Mouse (Mus musculus) neutrophil, adult 5-6 weeks (primary cell): ENCODE results near the gene Fhl2. TPM values are rescaled to one million over a fixed set of nuclear protein-coding genes. Genes with fewer than 3 reads are reported as not detected.

Experiments used
- ATAC-seq: fragments of 151-379, 151-347 bp; 2 replicates; pipeline ENCODE4 v1.8.0; 2017; ENCODE audit warnings: mild to moderate bottlenecking, moderate TSS enrichment; ENCODE audit not compliant: insufficient number of reproducible peaks, poor library complexity, low FRiP score, severe bottlenecking; ENCODE audit errors: extremely low read depth
- total RNA-seq: library from RNA; stranded (forward); fragments of 200-1000 nt; gene quantifications from 2 replicates; pipeline ENCODE4 v1.2.3, GENCODE M21; 2017

The Fhl2 gene
- total RNA-seq = 0.47 TPM in 1 of 2 replicates, not detected in the other

DNA sequence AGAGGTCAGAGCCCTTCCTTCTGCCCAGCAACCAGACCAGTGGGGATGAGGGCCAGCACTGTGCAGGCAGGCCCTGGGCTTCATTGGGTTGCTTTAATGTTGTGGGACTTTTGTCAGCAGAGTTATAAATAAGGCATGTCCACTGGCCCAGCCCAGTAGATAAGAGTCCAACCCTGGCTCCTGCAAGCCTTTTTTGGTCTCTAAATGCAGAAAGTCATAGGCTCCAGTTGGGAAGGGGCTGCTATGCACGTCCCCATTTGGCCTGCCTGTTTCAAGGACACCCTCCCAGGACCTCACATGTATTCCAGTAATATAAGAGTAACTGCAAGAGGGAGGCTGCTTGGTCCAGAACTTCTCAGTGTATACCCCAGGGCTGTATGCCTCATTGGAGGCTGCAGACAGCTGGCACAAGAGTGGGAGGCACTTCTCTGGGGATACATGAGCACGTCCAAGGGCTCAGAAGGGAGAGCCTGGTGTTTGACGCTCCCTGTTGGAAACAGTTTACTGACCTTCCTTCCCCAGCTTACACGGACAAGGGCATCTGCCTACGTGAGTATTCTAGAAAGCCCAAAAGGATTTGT lies at the start of gene Fhl2:
Gene Fhl2 (minus strand): TSS at position 324 of the 581 bp plus-strand sequence.
- no peak for ATAC-seq

DNA sequence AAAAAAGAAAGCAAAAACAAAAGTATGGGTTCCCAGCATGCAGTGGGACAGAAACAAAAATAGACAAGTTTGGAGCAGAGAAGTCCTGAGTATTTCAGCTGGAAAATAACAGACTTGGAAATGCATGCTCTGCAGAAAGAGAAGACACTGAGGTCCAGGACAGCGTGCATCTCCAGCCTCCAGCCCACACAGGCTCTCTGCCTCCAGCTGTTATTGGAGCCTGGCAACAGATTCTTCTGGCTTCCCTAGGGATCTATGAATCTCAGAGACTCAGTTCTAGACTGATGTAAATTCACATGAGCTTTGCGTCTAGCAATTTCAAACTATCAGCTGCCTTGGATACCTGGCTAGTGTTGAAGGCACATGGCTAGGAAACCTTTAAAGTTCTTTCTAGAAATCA lies 48.2 kb upstream of the Fhl2 start:
- ATAC-seq = no peak

DNA sequence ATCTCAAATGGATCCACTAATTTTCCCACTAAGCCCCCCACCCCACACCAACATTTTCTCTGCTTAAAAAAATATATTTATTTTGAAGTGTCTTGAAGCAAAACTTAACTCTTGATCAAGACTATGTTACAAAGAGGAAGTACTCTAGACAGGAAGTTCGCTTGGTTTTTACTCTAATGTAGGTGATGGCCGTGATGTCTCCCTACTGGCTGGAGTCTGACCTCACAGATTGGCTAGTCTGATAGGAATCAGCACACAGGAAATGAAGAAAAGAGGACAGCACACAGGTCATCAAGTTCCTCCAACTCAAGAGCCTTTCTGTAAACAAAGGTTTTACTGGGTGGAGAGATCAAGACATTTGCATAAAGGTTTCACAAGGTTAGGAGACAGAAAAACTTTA lies 44.4 kb upstream of the Fhl2 start:
- ATAC-seq = peak; percentile 92

DNA sequence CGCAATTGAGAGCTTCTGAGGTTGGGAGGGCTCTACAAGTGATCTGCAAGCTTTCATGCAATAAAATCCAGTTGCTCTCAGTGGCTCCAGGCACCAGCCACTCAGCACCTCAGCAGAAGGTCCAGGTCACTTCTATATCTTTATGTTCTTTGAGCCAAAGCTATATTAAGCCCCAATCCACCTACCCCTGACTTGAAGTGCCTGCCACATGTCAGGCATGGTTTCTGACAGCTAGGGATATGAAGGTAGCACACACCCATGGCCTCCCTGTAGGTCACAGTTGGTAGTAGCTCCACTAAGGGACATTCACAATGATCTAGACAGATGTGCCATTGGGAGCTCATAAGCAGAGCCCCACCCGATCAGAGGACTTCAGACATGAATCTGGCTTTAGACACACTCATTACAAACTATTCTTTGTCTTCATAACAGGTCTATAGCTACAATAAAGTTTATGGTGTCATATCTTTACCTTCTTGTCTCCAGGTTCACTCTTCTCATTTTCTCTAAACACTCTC lies 43.1 kb upstream of the Fhl2 start:
- no peak for ATAC-seq

DNA sequence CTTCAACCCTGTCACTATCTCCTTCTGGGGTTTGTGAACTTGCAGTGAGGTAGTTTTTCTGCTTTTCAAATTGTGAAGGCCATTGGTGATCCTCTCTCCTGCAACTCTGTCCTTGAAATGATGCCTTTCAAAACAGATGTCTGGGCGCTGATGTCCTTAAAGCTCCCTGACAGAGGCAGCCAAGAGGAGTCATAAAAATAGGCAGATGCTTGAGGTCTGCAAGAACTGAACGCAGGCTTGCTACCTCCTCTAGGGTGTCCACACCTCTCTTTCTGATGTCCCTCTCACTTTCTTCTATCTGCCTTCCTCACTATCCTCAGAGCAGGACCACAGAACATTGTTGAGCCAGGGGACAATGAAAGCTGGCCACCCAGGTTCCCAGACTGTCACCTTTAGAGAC lies 41.7 kb upstream of the Fhl2 start:
- ATAC-seq = no peak

DNA sequence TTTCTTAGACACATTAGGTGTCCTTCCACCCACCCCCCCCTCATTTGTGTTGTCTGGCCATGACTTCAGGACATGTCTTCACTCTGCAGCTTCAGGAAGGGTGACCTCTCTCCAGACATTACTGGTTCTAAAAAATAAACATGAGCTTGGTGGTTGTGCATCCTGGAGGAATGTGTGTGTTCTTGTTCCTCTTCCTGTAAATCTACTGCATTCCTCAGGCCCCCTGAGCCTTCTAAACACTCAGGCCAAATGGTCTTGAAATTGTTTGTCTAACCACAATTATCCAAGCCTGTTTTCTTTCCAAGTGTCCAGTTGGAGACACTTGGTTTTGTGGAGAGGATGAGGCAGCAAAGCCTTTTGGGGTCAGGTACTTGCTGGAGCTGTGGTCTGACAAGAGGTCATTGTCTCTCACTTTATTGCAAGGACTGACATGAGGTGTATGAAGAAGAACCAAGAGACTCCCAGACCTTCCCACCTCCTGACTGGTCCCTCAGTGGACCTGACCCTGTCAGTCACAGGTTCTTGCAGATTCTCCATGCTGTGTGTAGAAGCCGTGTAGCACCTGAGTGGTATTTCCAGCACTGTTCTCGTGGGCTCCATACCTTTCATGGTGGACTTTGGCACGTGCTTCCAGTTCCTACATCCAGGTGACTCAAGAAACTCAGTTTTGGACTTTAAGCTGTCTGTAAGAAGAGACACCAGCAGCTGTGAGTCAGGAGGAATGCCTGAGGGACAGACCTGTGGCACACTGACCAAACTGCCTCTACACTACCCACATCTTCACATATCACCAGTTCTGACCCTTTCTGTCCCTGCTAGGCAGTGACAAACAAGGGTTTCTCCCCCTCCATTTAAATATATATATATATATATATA lies 40.8 kb upstream of the Fhl2 start:
- ATAC-seq = no peak

DNA sequence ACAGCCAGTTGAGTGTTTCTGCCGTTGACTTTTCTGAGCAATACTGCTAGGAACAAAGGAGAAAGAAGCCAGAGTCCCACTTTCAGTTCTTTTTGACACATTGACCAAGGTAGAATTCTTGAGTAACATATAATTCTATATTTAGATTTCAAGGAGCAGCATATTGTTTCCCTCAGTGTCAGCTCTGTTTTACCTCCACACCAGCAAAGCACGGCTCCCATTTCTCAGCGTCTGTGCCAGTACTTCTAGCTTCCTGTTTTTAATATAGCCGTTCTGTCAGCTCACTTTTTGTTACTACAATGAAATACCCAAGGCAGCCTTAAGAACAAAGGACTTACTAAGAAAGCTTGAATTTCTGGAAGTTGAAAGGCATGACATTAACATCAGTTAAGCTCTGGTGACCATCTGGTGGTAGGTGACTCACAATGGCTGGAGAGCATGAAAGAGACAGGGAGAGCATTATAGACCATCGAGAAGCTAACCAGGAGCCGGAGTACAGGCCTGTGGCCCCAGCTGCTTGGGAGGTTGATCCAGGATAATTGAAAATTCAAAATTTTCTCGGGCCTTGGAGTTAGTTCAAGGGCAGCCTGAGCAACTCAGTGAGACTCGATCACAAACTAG lies 28.9 kb upstream of the Fhl2 start:
- no peak for ATAC-seq

DNA sequence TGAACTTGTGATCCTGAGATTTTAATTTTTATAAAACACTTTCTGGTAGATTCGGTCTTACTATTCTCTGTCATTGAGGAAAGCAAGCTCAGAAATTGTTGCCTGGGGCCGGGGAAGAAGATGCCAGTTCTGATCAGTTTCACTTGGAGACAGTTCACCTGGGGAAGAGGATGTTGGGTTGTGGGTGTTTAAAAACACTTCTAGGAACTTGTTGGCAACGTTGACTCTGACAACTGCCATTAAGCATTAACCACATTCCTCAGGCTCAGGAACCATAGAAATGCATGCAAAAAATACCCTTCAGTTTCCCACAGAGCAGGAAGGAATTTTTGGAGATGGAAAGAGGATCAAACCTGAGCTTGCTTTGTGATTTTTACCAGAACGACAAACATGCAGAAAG lies 28.2 kb upstream of the Fhl2 start:
- ATAC-seq = no peak

DNA sequence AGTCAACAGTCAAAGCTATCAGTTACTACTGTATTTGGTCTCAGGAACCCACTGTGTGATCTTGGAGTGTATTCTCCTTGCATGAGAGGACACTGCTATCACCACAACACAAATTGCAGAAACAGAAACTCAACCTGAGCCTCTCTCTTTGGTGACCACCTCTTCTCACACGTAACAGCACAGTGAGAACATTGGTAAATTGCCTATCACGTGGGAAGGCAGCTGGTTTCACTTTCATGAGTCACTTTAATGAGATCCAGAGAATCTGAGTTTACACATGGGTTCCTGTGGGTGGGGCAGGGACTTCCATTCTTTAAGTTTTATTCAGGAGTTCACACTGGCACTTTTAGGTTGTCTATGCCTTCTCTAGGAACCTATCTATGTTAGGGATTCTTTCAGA lies 27.4 kb upstream of the Fhl2 start:
- peak; percentile 98 for ATAC-seq

DNA sequence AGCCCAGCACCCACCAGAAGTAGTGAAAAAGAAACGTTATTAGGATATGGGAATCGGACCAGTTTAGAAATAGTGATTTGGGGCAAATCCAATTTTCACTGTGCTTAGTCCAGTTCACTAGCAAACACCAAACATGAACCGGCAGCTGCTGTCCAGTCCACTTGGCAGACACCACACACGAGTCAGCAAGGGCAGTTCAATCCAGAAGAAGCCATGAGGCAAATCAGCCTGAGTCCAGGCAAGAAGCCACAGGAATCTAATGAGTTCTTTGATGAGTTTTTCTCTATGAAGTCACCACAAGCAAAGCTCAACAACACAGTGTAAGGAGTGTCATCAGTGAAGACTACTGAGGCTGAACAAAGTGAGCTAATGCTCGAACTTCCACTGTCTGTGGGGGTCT lies 26.3 kb upstream of the Fhl2 start:
- no peak for ATAC-seq

DNA sequence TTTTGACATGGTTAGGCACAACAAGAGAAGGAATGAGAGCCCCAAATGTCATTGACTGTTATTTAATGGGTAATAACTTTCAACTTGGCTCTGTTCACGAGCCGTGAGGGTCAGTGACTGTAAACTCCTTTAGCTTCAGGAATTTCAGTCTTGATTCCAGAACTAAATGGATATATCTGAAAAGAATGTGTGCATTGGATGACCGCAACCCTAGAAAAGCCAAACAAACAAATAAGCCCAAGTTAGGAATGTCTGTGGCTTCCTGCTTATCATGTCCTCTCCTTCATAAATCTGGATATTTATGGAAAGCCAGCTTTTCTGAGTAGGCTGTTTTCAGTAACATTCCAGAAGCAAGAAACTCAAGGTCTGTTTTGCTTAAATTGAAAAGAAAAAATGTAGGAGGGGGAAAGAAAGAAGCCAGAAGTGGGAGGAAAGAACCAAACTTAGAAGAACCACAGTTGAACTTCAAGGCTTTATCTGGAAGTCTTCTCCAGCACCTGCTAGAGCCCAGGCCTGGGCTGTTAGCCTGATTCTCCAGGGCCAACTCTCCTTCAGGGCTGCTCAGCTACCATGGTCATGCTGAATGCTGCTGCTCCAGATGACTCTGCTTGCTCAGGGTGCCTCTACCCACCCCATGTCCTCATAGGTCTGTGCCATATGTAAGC lies 21.4 kb upstream of the Fhl2 start:
- ATAC-seq = no peak

DNA sequence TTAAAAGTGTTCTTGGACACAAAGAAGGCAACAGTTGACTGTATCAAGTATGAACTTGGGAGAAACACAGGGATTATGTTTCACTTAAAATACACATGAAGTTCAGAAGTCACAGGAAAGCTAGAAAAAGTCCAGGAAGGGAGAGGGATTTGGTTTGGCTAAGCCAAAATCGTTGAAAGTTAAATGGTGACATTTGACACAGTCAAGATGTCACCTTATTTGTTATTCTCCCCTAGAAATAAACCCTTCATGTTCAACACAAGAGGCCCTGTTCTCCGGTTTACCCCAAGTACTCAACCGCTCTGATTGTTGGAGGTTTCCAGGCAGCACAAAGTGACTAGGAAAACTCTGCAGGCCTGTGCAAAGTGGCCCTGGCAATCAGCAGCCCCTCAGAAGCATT lies 18.8 kb upstream of the Fhl2 start:
- no peak for ATAC-seq

DNA sequence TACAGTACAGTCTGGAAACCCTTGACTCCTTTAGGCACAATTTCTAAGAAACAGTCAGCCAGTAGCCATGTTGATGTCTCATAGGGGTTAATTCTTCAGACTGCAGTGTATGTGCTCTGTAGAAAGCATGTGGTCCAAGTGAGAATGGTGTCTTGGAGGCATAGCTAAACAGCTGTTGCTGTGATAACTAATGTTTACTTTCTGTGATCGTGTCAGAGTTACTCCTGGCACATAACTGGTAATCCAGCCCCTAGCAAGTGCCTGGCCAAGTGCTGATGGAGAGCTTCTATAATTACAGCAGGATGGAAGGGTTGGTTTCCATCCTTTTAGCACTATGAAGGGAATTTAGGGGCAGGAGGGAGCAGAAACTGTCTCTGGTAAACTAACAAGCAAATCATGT lies 14.5 kb upstream of the Fhl2 start:
- no peak for ATAC-seq

DNA sequence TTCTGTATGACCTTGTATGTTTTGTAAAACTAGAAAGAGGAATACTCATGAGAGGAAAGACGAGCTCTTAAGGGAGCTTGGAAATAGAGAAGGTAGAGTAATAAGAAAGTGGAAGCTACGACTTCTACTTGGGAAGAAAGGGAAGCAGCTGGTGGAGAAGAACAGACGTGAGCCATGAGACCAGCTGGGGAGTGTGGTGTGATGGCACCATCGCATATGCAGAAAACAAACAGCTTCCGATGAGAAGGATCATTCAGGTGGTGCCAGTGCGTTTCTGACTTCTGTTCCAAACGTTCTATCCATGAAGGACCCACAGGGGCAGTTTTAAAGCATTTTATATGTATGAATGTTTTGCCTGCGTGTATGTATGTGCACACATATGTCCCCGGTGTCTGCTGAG lies 13.5 kb upstream of the Fhl2 start:
- no peak for ATAC-seq

DNA sequence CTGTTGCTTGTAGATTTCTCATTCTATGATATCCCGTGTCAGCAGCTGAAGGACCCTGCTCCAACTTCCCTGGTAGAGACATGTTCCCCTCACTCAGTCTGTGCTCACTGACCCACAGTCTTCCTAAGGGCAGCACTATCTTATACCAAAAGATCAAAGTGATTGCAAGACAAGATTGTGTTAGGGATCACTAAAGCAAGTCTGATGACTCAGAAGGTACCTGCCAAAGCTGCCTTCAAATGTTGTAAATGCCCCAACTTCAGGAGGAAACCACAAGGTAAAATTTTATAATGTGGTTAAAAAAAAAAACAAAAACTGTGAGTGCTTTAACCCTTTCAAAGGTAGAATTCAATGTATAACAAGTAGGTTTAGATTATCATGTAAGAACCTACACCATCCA lies 10.4 kb upstream of the Fhl2 start:
- no peak for ATAC-seq

DNA sequence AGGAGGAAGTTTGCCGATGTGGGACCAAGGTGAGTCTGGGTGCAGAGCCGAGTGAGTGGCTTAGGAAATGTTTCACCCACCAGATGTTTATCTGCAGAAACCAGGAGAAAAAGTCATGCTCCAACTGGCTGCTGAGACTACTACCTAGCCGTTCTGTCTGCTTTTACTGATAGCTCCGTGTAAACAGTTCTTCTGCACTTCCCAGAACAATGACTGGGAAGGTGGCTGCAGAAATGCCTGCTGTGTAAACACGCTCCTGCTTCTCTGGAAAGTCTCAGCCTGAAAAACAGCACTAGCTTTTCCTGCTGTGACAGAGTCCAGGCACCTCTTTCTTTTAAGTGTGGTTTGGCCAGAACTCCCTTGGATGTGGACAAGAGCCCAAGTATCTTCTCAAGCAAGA lies 6.5 kb upstream of the Fhl2 start:
- ATAC-seq = no peak

DNA sequence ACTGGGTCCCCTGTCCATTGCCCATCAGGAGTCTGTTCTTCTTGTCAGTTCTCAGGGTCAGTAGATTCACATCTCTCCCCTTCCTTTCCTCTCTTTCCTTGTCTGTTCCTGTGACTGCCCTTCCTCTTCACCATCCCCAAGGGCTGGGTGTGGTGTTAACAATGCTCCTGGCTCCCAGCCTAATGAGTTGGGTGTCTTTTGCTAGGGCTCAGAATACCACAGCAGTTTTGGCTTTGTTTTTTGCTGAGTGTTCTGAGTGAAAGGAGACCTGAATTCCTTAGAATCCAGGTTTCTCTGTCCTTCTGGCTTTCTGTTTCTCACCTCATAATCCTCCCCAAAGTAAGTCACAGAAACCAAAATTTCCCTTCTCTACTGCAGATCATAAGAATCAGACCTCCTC lies 5.4 kb upstream of the Fhl2 start:
- no peak for ATAC-seq

DNA sequence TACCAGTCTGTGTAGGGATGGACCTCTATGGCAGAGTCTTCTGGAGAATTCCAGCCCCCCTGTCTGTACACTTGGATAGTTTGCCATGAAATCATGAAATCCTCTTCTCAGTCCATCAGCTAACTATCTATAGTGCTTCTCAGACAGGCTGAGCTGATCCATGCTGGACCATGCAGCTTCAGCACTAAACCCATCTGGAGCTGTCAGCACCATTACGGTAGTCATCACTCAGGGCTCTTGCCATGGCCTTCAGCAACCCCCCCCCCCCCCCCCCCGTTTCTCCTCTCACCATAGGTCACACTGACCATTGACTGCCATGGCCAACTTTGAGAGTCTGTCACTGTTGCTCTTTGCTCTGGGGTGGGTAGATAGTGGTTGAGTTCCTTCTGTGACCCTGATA lies 5.0 kb upstream of the Fhl2 start:
- no peak for ATAC-seq

DNA sequence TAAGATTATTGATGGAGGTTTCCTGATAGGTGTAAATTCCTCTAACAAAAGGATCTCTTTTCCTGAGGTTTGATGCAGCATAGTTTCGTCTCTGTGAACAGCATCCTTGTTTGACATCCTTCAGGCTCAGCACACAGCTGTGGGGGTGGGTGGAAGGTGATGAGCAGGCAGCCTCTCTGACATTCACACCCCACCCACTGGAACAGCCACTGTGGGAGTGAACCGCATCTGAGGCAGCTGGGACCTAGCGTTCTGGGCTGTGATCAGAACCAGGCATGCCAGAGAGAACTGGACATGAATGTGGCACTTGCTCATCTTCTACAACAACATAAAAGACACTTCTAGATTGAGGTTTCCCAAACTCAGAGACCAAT lies 3.1 kb upstream of the Fhl2 start:
- ATAC-seq = no peak
